Mouse (Mus musculus): Measurements from ENCODE around the gene Fry. TPM values are rescaled to one million over a fixed set of nuclear protein-coding genes. Genes with fewer than 3 reads are reported as not detected.
A peak's percentile ranks its signal among the peaks of the same experiment; 100 is the strongest.

Fry gene
- polyA plus RNA-seq, 1 experiment from 2014 or later: 5.5 TPM

DNA sequence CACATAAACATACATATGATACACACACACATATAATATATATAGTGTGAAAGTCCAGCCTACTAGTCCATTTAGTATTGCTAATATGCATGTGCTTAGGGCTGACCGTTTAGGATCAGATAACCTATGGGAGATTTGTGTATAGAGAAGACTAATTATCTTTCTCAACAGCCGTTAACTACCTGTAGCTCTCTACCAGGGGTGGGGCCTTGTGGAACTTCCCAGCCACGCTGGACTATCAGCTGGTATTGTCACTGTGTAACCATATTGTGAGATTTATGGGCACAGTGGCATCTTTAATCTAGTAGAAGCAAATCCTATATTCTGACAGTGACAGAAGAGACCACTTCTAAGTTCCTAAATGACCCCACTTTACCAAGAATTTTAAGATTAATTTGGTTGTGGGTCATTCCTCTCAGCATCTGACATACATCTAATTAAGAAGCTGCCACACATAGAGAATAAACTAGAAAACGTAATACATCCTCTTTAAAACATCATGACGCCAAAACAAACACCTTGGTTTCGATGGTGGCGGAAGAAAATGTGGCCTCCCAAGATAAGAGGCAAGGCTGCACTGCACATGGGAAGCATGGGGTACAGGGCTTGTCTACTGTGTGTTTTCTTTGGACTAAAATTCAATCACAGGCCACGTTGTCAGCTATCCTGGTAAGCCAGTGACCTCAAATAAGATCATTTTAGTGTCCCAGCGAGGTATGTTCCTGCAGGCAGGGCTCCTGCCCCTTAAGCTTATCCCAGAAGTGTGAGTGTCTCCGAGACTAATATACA is 271.3 kb downstream of the Fry start:
- Histone ChIP-seq H3K27ac (ENCODE audit: low read depth) (no peak overlapping the region), H3K36me3 (ENCODE audit: insufficient read depth) (0 out of 2 replicates have a peak, but pooled peaks cover 3% of the 10 kb centered on the region), H3K9me3 (ENCODE audit: low read depth, low read length) (peaks cover 11% of the 10 kb centered on the region; the same call in 1 of the 2 replicates), H3K4me1 (ENCODE audit: insufficient read depth) (peaks cover 6% of the 10 kb centered on the region; the same call in 1 of the 2 replicates), H3K9ac (no peak overlapping the region), H3K27me3 (ENCODE audit: insufficient read depth, low read length) (no peaks in the 10 kb centered on the region), H3K4me3 (ENCODE audit: low read depth, low read length) (no peak overlapping the region), H3K4me2 (no peak overlapping the region)
- DNase-seq: no peak
- no peak for TF ChIP-seq CTCF (IDR thresholded peaks at IDR 0.05; ENCODE audit: low read depth)
- 39% methylated on average over 10 of the region's 10 CpGs for WGBS
- no peak for ATAC-seq (ENCODE audit: insufficient read depth)

DNA sequence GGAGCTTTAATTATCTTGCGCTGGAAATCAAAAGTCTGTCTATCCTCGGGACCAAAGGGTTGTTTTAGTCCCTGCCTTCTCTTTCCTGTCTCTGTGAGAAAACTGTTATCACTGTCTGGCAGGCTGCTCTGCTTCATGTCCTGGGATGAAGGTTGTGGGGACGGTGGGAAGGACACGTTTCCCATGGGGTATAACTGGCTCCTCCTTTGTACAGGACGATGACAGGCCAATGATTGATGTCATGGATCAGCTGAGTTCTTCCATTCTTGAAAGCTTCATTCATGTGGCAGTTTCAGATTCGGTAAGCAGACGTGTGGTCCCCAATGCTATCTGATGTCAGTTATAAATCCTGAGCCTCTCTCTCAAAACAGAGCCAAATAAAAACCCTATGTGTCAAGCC is 272.0 kb downstream of the Fry start:
- ATAC-seq (ENCODE audit: insufficient read depth) (no peak; the same call in 1 of the 2 replicates), DNase-seq (peak; percentile 14)
- Histone ChIP-seq H3K36me3 (ENCODE audit: insufficient read depth) (0 out of 2 replicates have a peak, but pooled peaks cover 3% of the 10 kb centered on the region), H3K4me2 (no peak overlapping the region), H3K27ac (ENCODE audit: low read depth) (no peak overlapping the region), H3K27me3 (ENCODE audit: insufficient read depth, low read length) (no peaks in the 10 kb centered on the region), H3K4me3 (ENCODE audit: low read depth, low read length) (no peak overlapping the region), H3K9me3 (ENCODE audit: low read depth, low read length) (peaks cover 12% of the 10 kb centered on the region; the same call in 1 of the 2 replicates), H3K4me1 (ENCODE audit: insufficient read depth) (no peaks in the 10 kb centered on the region; the same call in 1 of the 2 replicates), H3K9ac (no peak overlapping the region)
- no peak for TF ChIP-seq CTCF (IDR thresholded peaks at IDR 0.05; ENCODE audit: low read depth)
- 34% methylated on average over 7 of the region's 7 CpGs for WGBS

DNA sequence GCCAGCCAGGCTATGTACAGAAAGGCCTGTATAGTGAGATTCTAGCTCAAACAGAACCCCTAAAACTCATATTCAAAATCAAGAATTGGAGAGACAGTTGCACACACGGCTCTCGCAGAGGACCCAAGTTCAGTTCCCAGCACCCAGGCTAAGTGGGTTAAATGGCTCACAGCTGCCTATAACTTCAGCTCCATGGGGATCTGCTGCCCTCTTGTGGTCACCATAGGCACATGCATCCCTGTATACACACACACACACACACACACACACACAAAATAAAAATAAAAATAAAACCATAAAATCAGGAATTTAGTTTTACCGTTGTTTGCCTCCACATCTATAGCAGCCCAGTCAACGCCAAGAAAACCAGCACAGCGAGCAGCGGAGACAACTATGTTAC is 276.2 kb downstream of the Fry start:
- Histone ChIP-seq H3K4me1 (ENCODE audit: insufficient read depth) (no peaks in the 10 kb centered on the region), H3K27ac (ENCODE audit: low read depth) (no peak overlapping the region), H3K9me3 (ENCODE audit: low read depth, low read length) (peaks cover 12% of the 10 kb centered on the region; the same call in 1 of the 2 replicates), H3K36me3 (ENCODE audit: insufficient read depth) (0 out of 2 replicates have a peak, but pooled peaks cover 3% of the 10 kb centered on the region), H3K9ac (no peak overlapping the region), H3K4me3 (ENCODE audit: low read depth, low read length) (no peak overlapping the region), H3K4me2 (no peak overlapping the region), H3K27me3 (ENCODE audit: insufficient read depth, low read length) (no peaks in the 10 kb centered on the region)
- DNase-seq (no peak), ATAC-seq (ENCODE audit: insufficient read depth) (no peak)
- peak; percentile 40; the same call in 1 of the 2 replicates for TF ChIP-seq CTCF (IDR thresholded peaks at IDR 0.05; ENCODE audit: low read depth)
- 93% methylated on average over 6 of the region's 6 CpGs for WGBS

DNA sequence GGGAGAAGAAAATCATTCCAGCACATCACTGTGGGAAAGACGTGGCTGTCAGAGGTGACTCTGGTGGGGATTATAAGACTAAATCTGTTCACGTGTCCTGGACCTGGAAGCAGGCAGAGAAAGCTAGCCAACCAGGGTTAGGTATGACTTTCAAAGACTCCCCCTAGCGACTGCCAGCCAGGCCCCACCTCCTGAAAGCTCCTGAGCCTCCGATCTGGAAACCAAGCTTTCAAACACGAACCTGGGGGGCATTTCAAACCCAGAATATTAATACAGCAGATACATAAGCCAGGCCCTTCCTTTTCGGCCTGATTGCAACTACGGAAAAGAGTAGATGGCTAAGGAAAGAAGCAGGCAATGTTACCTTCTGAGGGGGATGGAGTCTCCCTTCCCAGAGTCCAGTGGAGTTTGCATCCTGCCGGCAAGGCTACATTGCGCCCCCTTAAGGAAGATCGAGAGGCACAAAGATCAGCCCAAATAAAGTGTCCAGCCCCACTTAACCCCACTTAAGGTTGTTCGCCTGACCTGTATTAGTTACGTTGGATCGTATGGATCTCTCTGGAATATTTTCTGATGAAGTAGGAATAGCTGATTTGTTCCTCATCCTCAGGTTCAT is 284.5 kb downstream of the Fry start:
- TF ChIP-seq CTCF (IDR thresholded peaks at IDR 0.05; ENCODE audit: low read depth): 0 out of 2 replicates have a peak, but pooled peaks have one; percentile 37
- WGBS: 29% methylated on average over 13 of the region's 13 CpGs
- H3K4me3 ChIP-seq (ENCODE audit: low read depth, low read length): no peak overlapping the region
- no peak for ATAC-seq (ENCODE audit: insufficient read depth)
- no peak for DNase-seq
- H3K36me3 ChIP-seq (ENCODE audit: insufficient read depth): no peaks in the 10 kb centered on the region
- H3K9ac ChIP-seq: no peak overlapping the region
- H3K9me3 ChIP-seq (ENCODE audit: low read depth, low read length): no peaks in the 10 kb centered on the region
- no peaks in the 10 kb centered on the region for H3K4me1 ChIP-seq (ENCODE audit: insufficient read depth)
- H3K27me3 ChIP-seq (ENCODE audit: insufficient read depth, low read length): no peaks in the 10 kb centered on the region
- H3K27ac ChIP-seq (ENCODE audit: low read depth): no peak overlapping the region
- H3K4me2 ChIP-seq: no peak overlapping the region

DNA sequence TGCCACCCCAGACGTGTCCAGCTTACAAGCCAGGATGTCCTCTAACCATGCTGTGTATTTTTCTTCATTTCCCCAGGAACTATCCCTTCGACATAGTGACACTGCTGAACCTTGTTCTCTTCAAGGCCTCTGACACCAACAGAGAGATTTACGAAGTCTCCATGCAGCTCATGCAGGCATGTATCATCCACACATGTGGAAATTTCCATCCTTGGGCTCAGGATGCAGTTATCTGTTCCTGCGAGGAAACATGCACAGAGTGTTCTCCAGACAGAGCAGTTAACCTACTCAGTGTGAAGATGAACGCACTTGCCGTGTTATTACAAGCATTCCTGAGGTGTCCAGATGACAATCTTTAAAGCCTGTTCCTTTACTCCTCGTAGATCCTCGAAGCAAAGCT is 286.4 kb downstream of the Fry start:
- DNase-seq (no peak), ATAC-seq (ENCODE audit: insufficient read depth) (no peak)
- H3K4me1 ChIP-seq (ENCODE audit: insufficient read depth): no peaks in the 10 kb centered on the region
- TF ChIP-seq CTCF (IDR thresholded peaks at IDR 0.05; ENCODE audit: low read depth): no peak
- H3K4me2 ChIP-seq: no peak overlapping the region
- no peaks in the 10 kb centered on the region for H3K36me3 ChIP-seq (ENCODE audit: insufficient read depth)
- no peaks in the 10 kb centered on the region for H3K27me3 ChIP-seq (ENCODE audit: insufficient read depth, low read length)
- no peaks in the 10 kb centered on the region for H3K9me3 ChIP-seq (ENCODE audit: low read depth, low read length)
- WGBS: 64% methylated on average over 8 of the region's 8 CpGs
- no peak overlapping the region for H3K9ac ChIP-seq
- H3K4me3 ChIP-seq (ENCODE audit: low read depth, low read length): no peak overlapping the region
- no peak overlapping the region for H3K27ac ChIP-seq (ENCODE audit: low read depth)

DNA sequence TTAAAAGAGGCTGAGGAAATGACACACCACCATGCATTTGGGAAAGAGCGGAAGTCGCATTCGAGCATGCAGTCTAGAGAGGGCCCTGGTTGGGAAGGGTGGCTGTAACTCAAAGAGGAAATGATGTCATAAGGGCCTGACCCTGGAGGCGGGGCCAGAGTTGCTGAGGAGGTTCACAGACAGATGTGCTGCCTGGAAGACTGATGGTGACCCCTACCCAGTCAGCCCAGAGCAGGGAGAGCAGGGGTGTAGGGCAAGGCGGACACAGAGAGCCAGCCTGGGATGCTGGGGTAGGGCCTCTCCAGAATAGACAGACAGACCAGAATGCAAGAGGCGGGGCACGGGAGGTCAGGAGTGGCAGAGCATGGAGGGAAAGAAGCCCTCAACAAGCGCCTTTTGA is 290.5 kb downstream of the Fry start:
- H3K9me3 ChIP-seq (ENCODE audit: low read depth, low read length): no peaks in the 10 kb centered on the region
- 0 out of 2 replicates have a peak overlapping the region, but pooled peaks have one; percentile 50 for H3K27ac ChIP-seq (ENCODE audit: low read depth)
- H3K27me3 ChIP-seq (ENCODE audit: insufficient read depth, low read length): no peaks in the 10 kb centered on the region
- no peak overlapping the region for H3K4me3 ChIP-seq (ENCODE audit: low read depth, low read length)
- TF ChIP-seq CTCF (IDR thresholded peaks at IDR 0.05; ENCODE audit: low read depth): no peak
- no peak overlapping the region for H3K9ac ChIP-seq
- DNase-seq (peak; percentile 63), ATAC-seq (ENCODE audit: insufficient read depth) (peak; percentile 67; the same call in 1 of the 2 replicates)
- 59% methylated on average over 8 of the region's 8 CpGs for WGBS
- no peaks in the 10 kb centered on the region for H3K4me1 ChIP-seq (ENCODE audit: insufficient read depth)
- H3K4me2 ChIP-seq: no peak overlapping the region
- no peaks in the 10 kb centered on the region for H3K36me3 ChIP-seq (ENCODE audit: insufficient read depth)

DNA sequence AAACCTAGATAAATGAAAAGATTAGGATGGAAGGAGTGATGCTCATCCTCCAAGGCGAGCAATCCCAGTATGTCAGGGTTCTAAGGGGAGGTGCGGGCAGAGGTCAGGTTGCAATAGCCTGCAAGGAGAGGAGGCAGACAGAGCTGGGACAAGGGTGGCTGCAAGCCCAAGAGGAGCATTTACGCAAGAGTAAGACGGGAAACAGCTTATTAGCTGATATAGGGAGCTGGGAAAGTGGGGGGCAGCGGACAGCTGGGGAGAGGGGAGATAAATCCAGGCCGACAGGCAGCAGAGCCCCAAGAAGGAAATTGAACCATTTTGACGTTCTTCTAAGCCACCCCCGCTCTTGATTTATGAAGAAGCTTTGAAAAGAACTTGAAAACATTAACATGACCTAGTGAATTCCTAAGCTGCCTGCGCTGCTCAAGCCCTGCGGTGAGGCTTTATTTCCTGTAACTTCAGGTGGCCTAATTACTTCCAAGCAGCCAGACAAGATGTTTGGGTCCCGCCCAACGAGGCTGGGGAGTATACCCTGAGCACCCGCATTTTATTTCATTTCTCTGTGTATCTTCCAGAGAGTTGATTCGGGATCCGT is 291.1 kb downstream of the Fry start:
- H3K27ac ChIP-seq (ENCODE audit: low read depth): peak overlapping the region; percentile 47; the same call in 1 of the 2 replicates

More for the DNA sequence above, 291.1 kb downstream of the Fry start:
- no peak overlapping the region for H3K4me3 ChIP-seq (ENCODE audit: low read depth, low read length)
- WGBS: 34% methylated on average over 15 of the region's 15 CpGs
- ATAC-seq (ENCODE audit: insufficient read depth) (peak; percentile 49; the same call in 1 of the 2 replicates), DNase-seq (peak; percentile 32)
- no peaks in the 10 kb centered on the region for H3K9me3 ChIP-seq (ENCODE audit: low read depth, low read length)
- H3K4me1 ChIP-seq (ENCODE audit: insufficient read depth): no peaks in the 10 kb centered on the region
- no peaks in the 10 kb centered on the region for H3K27me3 ChIP-seq (ENCODE audit: insufficient read depth, low read length)
- no peak overlapping the region for H3K9ac ChIP-seq
- no peak for TF ChIP-seq CTCF (IDR thresholded peaks at IDR 0.05; ENCODE audit: low read depth)
- no peaks in the 10 kb centered on the region for H3K36me3 ChIP-seq (ENCODE audit: insufficient read depth)
- no peak overlapping the region for H3K4me2 ChIP-seq

Data from lung, embryonic 14.5 days (tissue).